Mouse (Mus musculus): ENCODE data around the gene Rbms3. TPM values are rescaled to one million over a fixed set of nuclear protein-coding genes. Genes with fewer than 3 reads are reported as not detected.

Gene Rbms3
- total RNA-seq, 2 experiments from 2014 or later: 15.1 to 16.3 TPM

GRCm38 (mm10) chr9:116639597-116640301, 990.0 kb downstream of the Rbms3 start:
- no peak for TF ChIP-seq CTCF (conservative IDR thresholded peaks at IDR 0.05)
- no peak overlapping the region for H3K4me3 ChIP-seq
- DNase-seq (ENCODE audit: low spot score in 2 of 2): no peak

GRCm38 (mm10) chr9:116633786-116634185, 995.9 kb downstream of the Rbms3 start:
- no peak for DNase-seq (ENCODE audit: low spot score in 2 of 2)
- H3K4me3 ChIP-seq: no peak overlapping the region
- TF ChIP-seq CTCF (conservative IDR thresholded peaks at IDR 0.05): no peak
- no peak overlapping the region for H3K27ac ChIP-seq

More at GRCm38 (mm10) chr9:116639597-116640301, 990.0 kb downstream of the Rbms3 start:
- no peak overlapping the region for H3K27ac ChIP-seq

- TF ChIP-seq CTCF (conservative IDR thresholded peaks at IDR 0.05): no peak
- Histone ChIP-seq H3K27ac (no peak overlapping the region), H3K4me3 (no peak overlapping the region)
- no peak for DNase-seq (ENCODE audit: low spot score in 2 of 2)
These were observed 996.6 kb downstream of the Rbms3 start for GRCm38 (mm10) chr9:116633075-116633474.

- Histone ChIP-seq H3K4me3 (no peak overlapping the region), H3K27ac (no peak overlapping the region)
- no peak for DNase-seq (ENCODE audit: low spot score in 2 of 2)
- no peak for TF ChIP-seq CTCF (conservative IDR thresholded peaks at IDR 0.05)
These were observed 997.9 kb downstream of the Rbms3 start for GRCm38 (mm10) chr9:116631816-116632215.

- no peak for TF ChIP-seq CTCF (conservative IDR thresholded peaks at IDR 0.05)
- Histone ChIP-seq H3K4me3 (no peak overlapping the region), H3K27ac (no peak overlapping the region)
- DNase-seq (ENCODE audit: low spot score in 2 of 2): no peak
These were observed 998.9 kb downstream of the Rbms3 start for GRCm38 (mm10) chr9:116630805-116631204.

GRCm38 (mm10) chr9:116620434-116620833, 1009.3 kb downstream of the Rbms3 start:
- TF ChIP-seq CTCF (conservative IDR thresholded peaks at IDR 0.05): no peak
- Histone ChIP-seq H3K27ac (no peak overlapping the region), H3K4me3 (no peak overlapping the region)
- DNase-seq (ENCODE audit: low spot score in 2 of 2): no peak

GRCm38 (mm10) chr9:116618886-116619285, 1010.8 kb downstream of the Rbms3 start:
- TF ChIP-seq CTCF (conservative IDR thresholded peaks at IDR 0.05): no peak
- no peak overlapping the region for H3K4me3 ChIP-seq
- no peak for DNase-seq (ENCODE audit: low spot score in 2 of 2)
- H3K27ac ChIP-seq: no peak overlapping the region

GRCm38 (mm10) chr9:116613276-116613675, 1016.4 kb downstream of the Rbms3 start:
- Histone ChIP-seq H3K27ac (no peak overlapping the region), H3K4me3 (no peak overlapping the region)
- DNase-seq (ENCODE audit: low spot score in 2 of 2): no peak
- TF ChIP-seq CTCF (conservative IDR thresholded peaks at IDR 0.05): no peak

- H3K4me3 ChIP-seq: no peak overlapping the region
- H3K27ac ChIP-seq: no peak overlapping the region
- TF ChIP-seq CTCF (conservative IDR thresholded peaks at IDR 0.05): no peak
- no peak for DNase-seq (ENCODE audit: low spot score in 2 of 2)
These were observed 1033.7 kb downstream of the Rbms3 start for GRCm38 (mm10) chr9:116596046-116596445.

GRCm38 (mm10) chr9:116592486-116592885, 1037.2 kb downstream of the Rbms3 start:
- Histone ChIP-seq H3K4me3 (no peak overlapping the region), H3K27ac (no peak overlapping the region)
- TF ChIP-seq CTCF (conservative IDR thresholded peaks at IDR 0.05): no peak
- no peak for DNase-seq (ENCODE audit: low spot score in 2 of 2)

- DNase-seq (ENCODE audit: low spot score in 2 of 2): no peak
- no peak overlapping the region for H3K27ac ChIP-seq
- H3K4me3 ChIP-seq: no peak overlapping the region
- TF ChIP-seq CTCF (conservative IDR thresholded peaks at IDR 0.05): no peak
These were observed 1038.6 kb downstream of the Rbms3 start for GRCm38 (mm10) chr9:116591071-116591470.

GRCm38 (mm10) chr9:116569680-116570079, 1060.0 kb downstream of the Rbms3 start:
- no peak for DNase-seq (ENCODE audit: low spot score in 2 of 2)
- H3K27ac ChIP-seq: no peak overlapping the region
- no peak overlapping the region for H3K4me3 ChIP-seq
- TF ChIP-seq CTCF (conservative IDR thresholded peaks at IDR 0.05): no peak

GRCm38 (mm10) chr9:116566711-116567110, 1063.0 kb downstream of the Rbms3 start:
- H3K4me3 ChIP-seq: no peak overlapping the region
- peak in 1 of 2 experiments; percentile 19 for DNase-seq (ENCODE audit: low spot score in 2 of 2)
- no peak overlapping the region for H3K27ac ChIP-seq
- no peak for TF ChIP-seq CTCF (conservative IDR thresholded peaks at IDR 0.05)

GRCm38 (mm10) chr9:116557781-116558180, 1071.9 kb downstream of the Rbms3 start:
- H3K4me3 ChIP-seq: no peak overlapping the region
- no peak for DNase-seq (ENCODE audit: low spot score in 2 of 2)
- TF ChIP-seq CTCF (conservative IDR thresholded peaks at IDR 0.05): no peak
- H3K27ac ChIP-seq: no peak overlapping the region
